Mouse (Mus musculus) lung, postnatal 0 days (tissue): Measurements from ENCODE around the gene Grin2c.

Source experiments
- CTCF ChIP-seq: IDR thresholded peaks from 2 replicates; pipeline ENCODE4 v1.5.1; 2016; ENCODE audit warnings: antibody characterized with exemption, mild to moderate bottlenecking
- EP300 ChIP-seq: IDR thresholded peaks from 2 replicates; pipeline ENCODE4 v1.6.1; 2016; ENCODE audit warnings: antibody characterized with exemption, mild to moderate bottlenecking, control low read depth

- TF ChIP-seq CTCF (no peak), EP300 (no peak)
Measured at GRCm38 (mm10) chr11:115231168-115231915, 35.7 kb downstream of the Grin2c start.
